Mouse (Mus musculus): ENCODE measurements around the gene Slc30a5.
A peak's percentile ranks its signal among the peaks of the same experiment; 100 is the strongest.

- peak; percentile 31; the same call in 1 of the 2 replicates for TF ChIP-seq CTCF (IDR thresholded peaks at IDR 0.05; ENCODE audit: insufficient read depth, low read length)
- peak; percentile 83; the same call in 1 of the 2 replicates for TF ChIP-seq POLR2A (IDR thresholded peaks at IDR 0.05; ENCODE audit: borderline replicate concordance, extremely low read depth, low read depth, low read length)
Observed at GRCm38 (mm10) chr13:100786414-100786867, 46.8 kb downstream of the Slc30a5 start, which contains the start of gene Ccnb1.

All from lung, adult 2 months (tissue).